Mouse (Mus musculus) MEL (cell line): ENCODE data around the gene Gm42715. TPM values are rescaled to one million over a fixed set of nuclear protein-coding genes. Genes with fewer than 3 reads are reported as not detected.
A peak's percentile ranks its signal among the peaks of the same experiment; 100 is the strongest.

Experiments
- DNase-seq: peaks from one replicate; pipeline ENCODE4 v3.0.0; 2011; ENCODE audit warnings: low read depth, low spot score
- H3K27ac ChIP-seq: 2 replicates; pipeline ENCODE4 v1.5.1; 2012; ENCODE audit warnings: low read depth, mild to moderate bottlenecking, control low read depth, low read length, moderate library complexity; ENCODE audit not compliant: control insufficient read depth
- H3K27me3 ChIP-seq, 2 experiments: fragments of 150-350 bp in 1 of 2; sonication (generic) in 1 of 2; 2 replicates each; pipeline ENCODE4 v1.6.1; 2012; ENCODE audit warnings: low read length in 2 of 2, mild to moderate bottlenecking in 2 of 2, improper control_type of control experiment in 1 of 2, moderate library complexity in 1 of 2; ENCODE audit not compliant: insufficient read depth in 2 of 2, control insufficient read depth in 1 of 2
- H3K36me3 ChIP-seq, 2 experiments: 2 replicates each; pipeline ENCODE4 v1.6.1; 2012 to 2014; ENCODE audit warnings: low read length in 2 of 2, improper control_type of control experiment in 1 of 2, inconsistent platforms in 1 of 2, mild to moderate bottlenecking in 1 of 2; ENCODE audit not compliant: insufficient read depth in 2 of 2, control insufficient read depth in 1 of 2
- H3K4me1 ChIP-seq, 2 experiments: fragments of 150-350 bp in 1 of 2; sonication (generic) in 1 of 2; 2 replicates each; pipeline ENCODE4 v1.6.1; 2012; ENCODE audit warnings: low read length in 2 of 2, improper control_type of control experiment in 1 of 2, mild to moderate bottlenecking in 1 of 2; ENCODE audit not compliant: insufficient read depth in 2 of 2, control insufficient read depth in 1 of 2
- H3K4me3 ChIP-seq, 2 experiments: fragments of 150-350 bp in 1 of 2; sonication (generic) in 1 of 2; 2 replicates each; pipeline ENCODE4 v1.5.1; 2012; ENCODE audit warnings: low read depth in 2 of 2, low read length in 2 of 2, mild to moderate bottlenecking in 2 of 2, moderate library complexity in 2 of 2, control low read depth in 1 of 2, improper control_type of control experiment in 1 of 2; ENCODE audit not compliant: control insufficient read depth in 1 of 2, insufficient read depth in 1 of 2
- H3K79me2 ChIP-seq: 2 replicates; pipeline ENCODE4 v1.6.1; 2012; ENCODE audit warnings: mild to moderate bottlenecking, low read length, moderate library complexity; ENCODE audit not compliant: control insufficient read depth, poor library complexity, insufficient read depth
- H3K9ac ChIP-seq: 2 replicates; pipeline ENCODE4 v1.6.1; 2012; ENCODE audit warnings: low read depth, mild to moderate bottlenecking, control low read depth, low read length, moderate library complexity; ENCODE audit not compliant: control insufficient read depth, poor library complexity, severe bottlenecking
- H3K9me3 ChIP-seq: fragments of 150-350 bp; sonication (generic); replicated peaks from 2 replicates; pipeline ENCODE4 v1.6.1; 2012; ENCODE audit warnings: mild to moderate bottlenecking, low read length, improper control_type of control experiment, moderate library complexity; ENCODE audit not compliant: insufficient read depth
- BHLHE40 ChIP-seq: IDR thresholded peaks from 2 replicates; pipeline ENCODE4 v1.6.1; 2012; ENCODE audit warnings: low read depth, mild to moderate bottlenecking, inconsistent platforms, low read length, improper control_type of control experiment, borderline replicate concordance
- CHD1 ChIP-seq: IDR thresholded peaks from 2 replicates; pipeline ENCODE4 v1.6.1; 2012; ENCODE audit warnings: low read depth, mild to moderate bottlenecking, inconsistent platforms, low read length, improper control_type of control experiment
- CHD2 ChIP-seq: IDR thresholded peaks from 2 replicates; pipeline ENCODE4 v1.6.1; 2011; ENCODE audit warnings: low read length, improper control_type of control experiment
- CTCF ChIP-seq, 3 experiments: IDR thresholded peaks in 2 of 3; conservative IDR thresholded peaks in 1 of 3; 2 replicates each; pipeline ENCODE4 v1.5.1; 2011 to 2012; ENCODE audit warnings: low read length in 3 of 3, low read depth in 2 of 3, mild to moderate bottlenecking in 2 of 3, improper control_type of control experiment in 1 of 3, inconsistent platforms in 1 of 3, mixed read lengths in 1 of 3, moderate library complexity in 1 of 3; ENCODE audit not compliant: control insufficient read depth in 1 of 3, insufficient read depth in 1 of 3, poor library complexity in 1 of 3, severe bottlenecking in 1 of 3
- E2F4 ChIP-seq: IDR thresholded peaks from 2 replicates; pipeline ENCODE4 v1.6.1; 2011; ENCODE audit warnings: low read depth, low read length, improper control_type of control experiment, borderline replicate concordance
- ELF1 ChIP-seq: IDR thresholded peaks from 2 replicates; pipeline ENCODE4 v1.6.1; 2014; ENCODE audit warnings: low read depth, mild to moderate bottlenecking, inconsistent platforms, low read length, improper control_type of control experiment, moderate library complexity
- EP300 ChIP-seq, 2 experiments: IDR thresholded peaks; 2 replicates each; pipeline ENCODE4 v1.6.1; 2011; ENCODE audit warnings: improper control_type of control experiment in 2 of 2, low read length in 2 of 2, low read depth in 1 of 2, mild to moderate bottlenecking in 1 of 2
- ETS1 ChIP-seq: IDR thresholded peaks from 2 replicates; pipeline ENCODE4 v1.6.1; 2012; ENCODE audit warnings: low read depth, mild to moderate bottlenecking, inconsistent platforms, low read length, improper control_type of control experiment, moderate library complexity
- GABPA ChIP-seq: IDR thresholded peaks from 2 replicates; pipeline ENCODE4 v1.6.1; 2012; ENCODE audit warnings: low read depth, mild to moderate bottlenecking, inconsistent platforms, low read length, improper control_type of control experiment, moderate library complexity
- GATA1 ChIP-seq: IDR thresholded peaks from 2 replicates; pipeline ENCODE4 v1.6.1; 2011; ENCODE audit warnings: low read depth, low read length, improper control_type of control experiment
- HCFC1 ChIP-seq: IDR thresholded peaks from 2 replicates; pipeline ENCODE4 v1.6.1; 2012; ENCODE audit warnings: low read depth, mild to moderate bottlenecking, inconsistent platforms, low read length, improper control_type of control experiment, moderate library complexity
- JUND ChIP-seq: IDR thresholded peaks from 2 replicates; pipeline ENCODE4 v1.6.1; 2011; ENCODE audit warnings: low read depth, mild to moderate bottlenecking, improper control_type of control experiment, low read length
- KAT2A ChIP-seq: conservative IDR thresholded peaks from 2 replicates; pipeline ENCODE4 v1.6.1; 2012; ENCODE audit warnings: low read depth, low read length, improper control_type of control experiment, inconsistent platforms
- MAFK ChIP-seq: IDR thresholded peaks from 2 replicates; pipeline ENCODE4 v1.6.1; 2011; ENCODE audit warnings: low read depth, mild to moderate bottlenecking, low read length, improper control_type of control experiment, borderline replicate concordance
- MAX ChIP-seq: IDR thresholded peaks from 2 replicates; pipeline ENCODE4 v1.6.1; 2011; ENCODE audit warnings: low read length, improper control_type of control experiment
- MAZ ChIP-seq: IDR thresholded peaks from 2 replicates; pipeline ENCODE4 v1.6.1; 2012; ENCODE audit warnings: low read depth, mild to moderate bottlenecking, inconsistent platforms, low read length, improper control_type of control experiment
- MEF2A ChIP-seq: IDR thresholded peaks from 2 replicates; pipeline ENCODE4 v1.6.1; 2014; ENCODE audit warnings: low read depth, mild to moderate bottlenecking, inconsistent platforms, low read length, improper control_type of control experiment; ENCODE audit not compliant: poor library complexity, insufficient replicate concordance, severe bottlenecking; ENCODE audit errors: extremely low read depth
- MXI1 ChIP-seq: IDR thresholded peaks from 2 replicates; pipeline ENCODE4 v1.6.1; 2011; ENCODE audit warnings: mild to moderate bottlenecking, low read depth, low read length, improper control_type of control experiment
- MYB ChIP-seq: IDR thresholded peaks from 2 replicates; pipeline ENCODE4 v1.6.1; 2011; ENCODE audit warnings: mild to moderate bottlenecking, low read depth, low read length, improper control_type of control experiment
- NELFE ChIP-seq: IDR thresholded peaks from 2 replicates; pipeline ENCODE4 v1.6.1; 2011; ENCODE audit warnings: low read depth, low read length, improper control_type of control experiment
- NRF1 ChIP-seq: IDR thresholded peaks from 2 replicates; pipeline ENCODE4 v1.6.1; 2014; ENCODE audit warnings: low read depth, mild to moderate bottlenecking, inconsistent platforms, low read length, improper control_type of control experiment, moderate library complexity; ENCODE audit not compliant: poor library complexity, insufficient read depth, severe bottlenecking
- POLR2A ChIP-seq, 2 experiments: IDR thresholded peaks; 2 replicates each; pipeline ENCODE4 v1.6.1; 2011 to 2012; ENCODE audit warnings: low read length in 2 of 2, mild to moderate bottlenecking in 2 of 2, control low read depth in 1 of 2, improper control_type of control experiment in 1 of 2, low read depth in 1 of 2, moderate library complexity in 1 of 2; ENCODE audit not compliant: control insufficient read depth in 1 of 2, insufficient read depth in 1 of 2, poor library complexity in 1 of 2
- POLR2AphosphoS5 ChIP-seq: IDR thresholded peaks from 2 replicates; pipeline ENCODE4 v1.6.1; 2012; ENCODE audit warnings: low read depth, borderline replicate concordance, mild to moderate bottlenecking, inconsistent platforms, low read length, moderate library complexity, mixed read lengths
- RAD21 ChIP-seq: IDR thresholded peaks from 2 replicates; pipeline ENCODE4 v1.6.1; 2011; ENCODE audit warnings: mild to moderate bottlenecking, low read depth, low read length, improper control_type of control experiment
- RCOR1 ChIP-seq: IDR thresholded peaks from 2 replicates; pipeline ENCODE4 v1.6.1; 2012; ENCODE audit warnings: low read depth, mild to moderate bottlenecking, inconsistent platforms, low read length, improper control_type of control experiment
- TCF12 ChIP-seq: IDR thresholded peaks from 2 replicates; pipeline ENCODE4 v1.6.1; 2014; ENCODE audit warnings: low read depth, mild to moderate bottlenecking, inconsistent platforms, low read length, improper control_type of control experiment, moderate library complexity
- USF1 ChIP-seq: IDR thresholded peaks from 2 replicates; pipeline ENCODE4 v1.6.1; 2014; ENCODE audit warnings: low read depth, mild to moderate bottlenecking, inconsistent platforms, low read length, improper control_type of control experiment, moderate library complexity
- USF2 ChIP-seq, 2 experiments: IDR thresholded peaks; 2 replicates each; pipeline ENCODE4 v1.6.1; 2011 to 2012; ENCODE audit warnings: improper control_type of control experiment in 2 of 2, low read length in 2 of 2, borderline replicate concordance in 1 of 2, inconsistent platforms in 1 of 2, low read depth in 1 of 2, mild to moderate bottlenecking in 1 of 2; ENCODE audit not compliant: insufficient read depth in 1 of 2
- ZMIZ1 ChIP-seq: IDR thresholded peaks from 2 replicates; pipeline ENCODE4 v1.6.1; 2012; ENCODE audit warnings: low read depth, mild to moderate bottlenecking, inconsistent platforms, low read length, improper control_type of control experiment, moderate library complexity
- polyA plus RNA-seq, 2 experiments: library from polyadenylated mRNA; stranded (reverse) in 1 of 2; unstranded in 1 of 2; fragments of >175 nt in 1 of 2; fragments of >200 nt in 1 of 2; gene quantifications; 2 replicates each; pipeline versions ENCODE4 v1.2.1 to v1.2.4; 2012; ENCODE audit warnings: low replicate concordance in 2 of 2, low read depth in 1 of 2; ENCODE audit not compliant: insufficient read length in 2 of 2, insufficient read depth in 1 of 2, missing spikeins in 1 of 2
- total RNA-seq: library from RNA; depleted of rRNA; stranded (reverse); fragments of 300-350 nt; gene quantifications from 2 replicates; pipeline ENCODE4 v1.2.3, GENCODE M21; 2012

Gene Gm42715
- total and polyA plus RNA-seq, 3 experiments = 9.0 to 25.4 TPM; not detected in 1

DNA sequence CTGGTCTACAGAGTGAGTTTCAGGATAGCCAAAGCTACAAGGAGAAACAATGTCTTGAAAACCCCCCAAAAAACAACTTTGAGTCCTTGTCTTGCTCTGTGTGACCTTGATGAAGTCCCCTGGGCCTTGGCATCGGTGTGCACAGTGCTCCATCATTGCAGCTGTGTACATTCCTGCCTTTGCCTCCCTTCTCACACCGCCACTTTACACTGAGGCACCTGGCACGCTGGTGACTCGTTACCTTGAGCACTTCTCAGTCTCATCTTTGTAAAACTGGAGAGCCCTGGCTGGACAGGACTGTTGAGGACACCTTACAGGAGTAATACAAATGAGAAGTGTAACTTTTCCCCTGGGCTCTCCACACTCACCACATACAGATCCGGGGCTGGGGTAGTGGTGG is 67.8 kb downstream of the Gm42715 start:
- Histone ChIP-seq H3K9ac (peak overlapping the region; percentile 59), H3K9me3 (no peaks in the 10 kb centered on the region), H3K27ac (no peak overlapping the region), H3K36me3 (peaks cover 1 to 30% of the 10 kb centered on the region in 2 experiments; a peak in 2 of 4 replicates), H3K4me3 (peak overlapping the region in 1 of 2 experiments; percentile 59; a peak in 2 of 4 replicates), H3K27me3 (no peaks in the 10 kb centered on the region), H3K79me2 (peaks cover 12% of the 10 kb centered on the region), H3K4me1 (peaks cover 6 to 33% of the 10 kb centered on the region in 2 experiments; a peak in 3 of 4 replicates)
- no peak for TF ChIP-seq CTCF (IDR thresholded peaks at IDR 0.05 in 2 of 3, conservative IDR thresholded peaks at IDR 0.05 in 1 of 3; ENCODE audit: control insufficient read depth in 1 of 3, insufficient read depth in 1 of 3, low read depth in 2 of 3, low read length in 3 of 3, poor library complexity in 1 of 3, severe bottlenecking in 1 of 3)
- TF ChIP-seq BHLHE40 = no peak
- no peak for TF ChIP-seq E2F4
- no peak for TF ChIP-seq POLR2A (IDR thresholded peaks at IDR 0.05; ENCODE audit: control insufficient read depth in 1 of 2, insufficient read depth in 1 of 2, low read depth in 1 of 2, low read length in 2 of 2, poor library complexity in 1 of 2)
- no peak for DNase-seq

- H3K27ac ChIP-seq = peak within 1 kb of the TSS; percentile 62
- H3K9me3 ChIP-seq = no peaks in the 10 kb centered on the region
- peak; percentile 99 for DNase-seq
- peaks cover 12% of the 10 kb centered on the region for H3K79me2 ChIP-seq
- peaks cover 1 to 30% of the 10 kb centered on the region in 2 experiments; a peak in 3 of 4 replicates for H3K36me3 ChIP-seq
- peak within 1 kb of the TSS; percentile 87 for H3K9ac ChIP-seq
- peaks cover 6 to 33% of the 10 kb centered on the region in 2 experiments; a peak in 3 of 4 replicates for H3K4me1 ChIP-seq
- H3K27me3 ChIP-seq = no peaks in the 10 kb centered on the region
- peak within 1 kb of the TSS; percentile 90 to 97 for H3K4me3 ChIP-seq
- no peak for TF ChIP-seq MYB
- peak; percentile 76 for TF ChIP-seq ELF1
- no peak for TF ChIP-seq EP300 (IDR thresholded peaks at IDR 0.05; ENCODE audit: low read depth in 1 of 2, low read length in 2 of 2)
- TF ChIP-seq POLR2AphosphoS5 = no peak
- TF ChIP-seq CHD2 = no peak
- TF ChIP-seq MAX = peak; percentile 99
- peak; percentile 60 for TF ChIP-seq NELFE
- peak; percentile 99 for TF ChIP-seq MXI1
- TF ChIP-seq MAZ = peak; percentile 48; the same call in 1 of the 2 replicates
- TF ChIP-seq KAT2A = peak; percentile 30; the same call in 1 of the 2 replicates
- no peak for TF ChIP-seq RCOR1
- TF ChIP-seq TCF12 = 0 out of 2 replicates have a peak, but pooled peaks have one; percentile 21
- no peak for TF ChIP-seq RAD21
- TF ChIP-seq ETS1 = peak; percentile 53; the same call in 1 of the 2 replicates
- no peak for TF ChIP-seq USF2 (IDR thresholded peaks at IDR 0.05; ENCODE audit: borderline replicate concordance in 1 of 2, insufficient read depth in 1 of 2, low read depth in 1 of 2, low read length in 2 of 2)
- TF ChIP-seq USF1 = peak; percentile 75
- no peak for TF ChIP-seq CHD1
- TF ChIP-seq MEF2A = no peak
- TF ChIP-seq GATA1 = no peak
- TF ChIP-seq MAFK = no peak
- peak; percentile 87 for TF ChIP-seq HCFC1
- TF ChIP-seq ZMIZ1 = 0 out of 2 replicates have a peak, but pooled peaks have one; percentile 49
- no peak for TF ChIP-seq E2F4
- TF ChIP-seq NRF1 = peak; percentile 85
- TF ChIP-seq JUND = no peak
- TF ChIP-seq GABPA = no peak
Observed at GRCm38 (mm10) chr7:127588011-127588871, 68.9 kb downstream of the Gm42715 start, which contains the start of the genes Ccdc189 and Rnf40. TSS of gene Ccdc189 (minus strand) at chr7:127588595. TSS of gene Rnf40 (plus strand) at chr7:127588767.
